Mouse (Mus musculus) common myeloid progenitor, adult 5-6 weeks (primary cell): Measurements from ENCODE around the gene Prpf40b. TPM values are rescaled to one million over a fixed set of nuclear protein-coding genes. Genes with fewer than 3 reads are reported as not detected.

Experiments
- ATAC-seq: replicated peaks from 2 replicates; pipeline ENCODE4 v1.8.0; 2016; ENCODE audit warnings: low read depth, mild to moderate bottlenecking, moderate TSS enrichment, inconsistent platforms; ENCODE audit not compliant: poor library complexity, severe bottlenecking
- total RNA-seq: library from RNA; stranded (forward); fragments of 200-1000, 187-1606 nt; gene quantifications from 2 replicates; pipeline ENCODE4 v1.2.3, GENCODE M21; 2017

The Prpf40b gene
- total RNA-seq, 1 experiment from 2014 or later, result 4.3 TPM

DNA sequence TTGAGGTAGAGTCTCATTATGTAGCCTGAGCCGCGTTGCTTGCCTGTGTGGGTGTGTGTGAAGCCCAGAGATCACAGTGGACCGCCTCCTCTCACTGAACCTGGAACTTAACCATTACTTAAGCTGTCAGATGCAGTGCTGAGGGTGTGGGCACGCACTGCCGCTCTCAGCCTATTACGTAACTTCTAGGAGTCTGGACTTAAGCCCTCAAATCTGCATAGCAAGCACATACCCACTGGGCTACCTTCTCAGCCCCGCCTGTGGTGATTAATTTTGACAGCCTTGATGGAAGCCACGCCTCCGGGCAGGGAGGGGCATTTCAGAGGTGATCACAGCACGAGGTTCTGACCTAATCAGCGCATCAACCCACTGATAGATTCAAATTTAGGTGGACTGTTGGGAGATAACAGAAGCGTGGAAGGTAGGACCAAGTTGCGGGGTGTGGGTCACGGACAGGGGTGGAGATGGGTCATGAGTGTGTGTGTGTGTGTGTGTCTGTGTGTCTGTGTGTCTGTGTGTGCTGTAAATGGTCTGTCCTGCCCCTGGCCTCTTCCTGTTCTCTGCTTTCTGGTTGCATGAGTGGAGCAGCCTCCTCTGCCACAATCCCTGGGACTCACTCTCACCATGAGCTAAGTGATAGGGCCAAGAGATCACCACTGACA lies 10.2 kb upstream of the Prpf40b start:
- ATAC-seq, result peak; percentile 89

DNA sequence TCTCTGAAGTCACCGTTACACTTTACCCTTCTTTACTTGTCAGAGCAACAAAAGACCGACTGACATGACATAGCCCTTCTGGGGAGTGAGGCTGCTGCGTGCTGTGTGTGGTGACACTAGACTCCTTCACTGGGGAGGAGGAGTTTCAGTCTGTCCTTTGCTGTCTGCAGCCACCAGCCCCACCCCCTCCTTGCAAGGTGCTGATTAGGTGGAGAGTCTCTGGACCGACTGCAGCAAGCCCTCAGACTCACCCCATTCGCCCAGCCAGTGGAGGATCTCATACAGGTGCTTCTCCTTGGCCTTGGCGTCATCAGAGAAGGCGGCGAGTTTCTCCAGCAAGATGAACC lies 9.7 kb upstream of the Prpf40b start:
- no peak for ATAC-seq

DNA sequence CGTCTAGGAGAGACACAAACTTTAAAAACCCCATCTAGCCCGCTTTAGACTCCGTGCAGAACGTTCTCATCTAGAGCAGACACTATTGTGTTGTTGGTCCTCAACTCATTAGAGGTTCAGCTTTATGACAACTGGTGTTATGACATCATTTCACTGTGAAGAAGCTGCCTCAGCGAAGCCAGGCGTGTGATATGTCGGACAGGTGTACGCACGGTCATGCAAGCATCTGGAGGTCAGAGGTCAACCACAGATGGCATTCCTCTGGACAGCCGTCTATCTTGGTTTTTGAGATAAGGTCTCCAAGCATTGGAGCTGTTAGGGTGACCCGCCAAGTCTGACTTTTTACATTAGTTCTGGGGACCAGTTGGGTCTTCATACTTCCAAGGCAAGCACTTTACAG lies 4.3 kb upstream of the Prpf40b start:
- no peak for ATAC-seq

DNA sequence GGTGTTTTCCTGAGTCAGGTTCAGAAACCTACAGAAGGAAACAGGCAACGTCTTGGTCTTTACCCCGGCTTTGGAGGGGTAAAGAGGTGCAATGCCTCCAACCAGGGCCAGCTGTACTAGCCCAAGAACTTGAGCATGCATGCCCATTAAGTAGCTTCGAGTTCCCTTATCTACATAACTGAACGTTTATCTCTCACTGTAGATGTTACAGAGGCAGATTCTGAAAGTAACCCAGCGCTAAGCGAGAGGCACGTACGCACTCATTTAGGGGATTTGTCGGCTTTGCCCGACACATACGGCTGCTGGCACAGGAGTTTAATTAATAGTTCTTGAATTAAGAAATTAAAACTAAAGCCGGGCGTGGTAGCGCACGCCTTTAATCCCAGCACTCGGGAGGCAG lies 600 bp upstream of the Prpf40b start:
- 0 out of 2 replicates have a peak, but pooled peaks have one; percentile 23 for ATAC-seq

DNA sequence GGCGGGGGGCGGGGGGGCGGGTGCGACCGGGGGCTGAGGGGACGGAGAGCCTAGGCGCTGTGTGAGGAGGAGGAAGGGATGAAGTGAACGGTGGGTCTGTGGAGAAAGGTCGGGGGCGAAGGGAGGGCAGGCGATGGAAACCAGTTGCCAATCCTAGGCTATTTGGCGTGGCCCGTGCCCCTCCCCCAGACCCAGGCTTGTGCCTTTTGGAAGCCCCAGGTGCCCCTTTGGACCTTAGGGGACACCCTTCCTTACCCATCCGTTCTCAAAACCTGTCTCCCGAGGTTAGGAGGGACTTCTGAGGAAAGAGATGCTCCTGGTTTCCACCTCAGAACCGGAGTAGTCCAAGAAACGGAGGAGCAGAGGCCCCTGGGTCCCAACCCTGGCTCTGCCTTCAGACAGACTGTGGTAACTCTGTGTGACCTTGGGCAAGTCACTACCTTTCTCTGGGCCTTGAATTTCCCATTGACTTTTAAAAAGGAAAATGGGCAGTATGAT lies 646 bp downstream of the Prpf40b start, which contains the start of gene Fam186b:
Gene Fam186b, minus strand, starts transcription at position 405 of the 498 bp plus-strand sequence.
- peak; percentile 24; the same call in 1 of the 2 replicates for ATAC-seq

DNA sequence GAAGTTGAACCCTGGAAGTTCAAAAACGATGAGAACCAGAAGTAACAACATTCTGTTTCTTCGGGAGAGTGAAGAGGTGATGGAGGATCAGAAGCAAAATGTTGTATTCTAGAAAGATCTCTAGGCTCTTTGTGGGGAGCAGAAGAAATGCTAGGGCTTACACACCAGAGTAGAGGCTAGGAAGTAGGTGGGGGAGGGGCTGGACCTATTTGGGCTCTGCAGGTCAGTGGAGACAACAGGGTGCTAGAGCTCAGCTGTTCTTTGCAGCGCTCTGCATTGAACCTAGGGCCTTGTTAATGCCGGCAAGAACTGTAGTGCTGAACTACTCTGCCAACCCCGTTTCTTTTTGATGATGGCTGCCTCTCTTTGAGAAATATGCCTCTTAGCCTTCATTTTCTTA lies 1.3 kb downstream of the Prpf40b start:
- no peak for ATAC-seq

DNA sequence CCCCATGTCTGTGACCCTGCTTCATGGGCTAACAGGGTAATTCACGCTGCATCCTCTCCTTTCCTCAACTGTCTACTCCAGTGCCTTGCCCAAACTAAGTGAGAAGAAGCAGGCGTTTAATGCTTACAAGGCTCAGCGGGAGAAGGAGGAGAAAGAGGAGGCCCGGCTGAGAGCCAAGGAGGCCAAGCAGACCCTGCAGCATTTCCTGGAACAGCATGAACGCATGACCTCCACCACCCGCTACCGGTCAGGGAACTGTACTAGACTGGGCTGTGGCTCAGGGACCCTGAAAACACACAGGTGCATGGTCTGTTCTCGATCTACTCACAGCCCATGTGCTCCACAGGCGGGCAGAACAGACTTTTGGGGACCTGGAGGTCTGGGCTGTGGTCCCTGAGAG lies 12.6 kb downstream of the Prpf40b start:
- no peak for ATAC-seq

DNA sequence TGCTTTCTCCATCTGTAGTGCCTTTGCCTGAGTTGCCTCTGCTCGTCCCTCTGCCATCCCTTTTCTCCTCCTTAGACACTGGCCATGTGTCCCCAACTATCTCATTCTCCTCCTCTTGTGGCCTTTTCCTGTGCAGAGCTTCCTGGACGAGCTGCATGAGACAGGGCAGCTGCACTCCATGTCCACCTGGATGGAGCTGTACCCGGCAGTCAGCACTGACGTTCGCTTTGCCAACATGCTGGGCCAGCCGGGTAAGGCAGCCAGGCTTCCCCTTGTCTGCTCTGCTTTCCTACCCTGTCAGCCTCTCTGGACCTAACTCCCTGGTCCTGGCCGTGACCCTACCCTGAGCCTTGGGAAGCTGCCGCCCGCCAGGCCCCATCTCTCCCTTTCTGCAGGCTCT lies 14.7 kb downstream of the Prpf40b start:
- no peak for ATAC-seq

DNA sequence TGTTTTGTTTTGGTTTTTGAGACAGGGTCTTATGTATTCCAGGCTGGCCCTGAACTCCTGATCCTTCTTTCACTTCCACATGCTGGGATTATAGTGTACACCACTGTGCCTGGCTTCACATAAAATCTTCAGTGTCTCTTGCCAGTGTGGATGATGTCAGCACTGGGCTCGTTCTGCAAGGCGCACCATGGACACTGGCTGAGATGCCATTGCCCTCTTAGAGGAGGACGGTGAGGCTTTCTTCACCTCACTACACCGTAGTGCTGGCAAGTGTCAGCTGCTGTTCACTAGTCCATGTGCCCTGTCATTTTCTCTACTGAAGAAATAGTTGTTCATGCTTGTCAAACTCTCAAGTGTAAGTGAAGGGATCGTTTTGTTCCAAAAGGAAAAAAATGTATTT lies 15.7 kb downstream of the Prpf40b start:
- ATAC-seq, result no peak

DNA sequence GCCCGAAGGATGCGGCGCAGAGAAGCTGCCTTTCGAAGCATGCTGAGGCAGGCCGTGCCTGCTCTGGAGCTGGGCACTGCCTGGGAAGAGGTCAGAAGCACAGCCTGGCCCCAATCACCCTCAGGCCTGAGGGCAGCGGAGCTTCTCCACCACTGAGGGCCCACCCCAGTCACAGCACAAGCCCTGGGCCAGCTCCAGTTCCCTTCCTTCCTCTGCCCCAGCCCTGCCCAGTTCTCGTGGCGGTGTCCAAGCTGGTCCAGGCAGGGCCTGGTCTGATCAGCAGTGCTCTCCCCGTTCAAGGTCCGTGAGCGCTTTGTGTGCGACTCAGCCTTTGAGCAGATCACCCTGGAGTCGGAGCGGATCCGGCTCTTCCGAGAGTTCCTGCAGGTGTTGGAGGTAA lies 20.0 kb downstream of the Prpf40b start:
- ATAC-seq, result no peak

DNA sequence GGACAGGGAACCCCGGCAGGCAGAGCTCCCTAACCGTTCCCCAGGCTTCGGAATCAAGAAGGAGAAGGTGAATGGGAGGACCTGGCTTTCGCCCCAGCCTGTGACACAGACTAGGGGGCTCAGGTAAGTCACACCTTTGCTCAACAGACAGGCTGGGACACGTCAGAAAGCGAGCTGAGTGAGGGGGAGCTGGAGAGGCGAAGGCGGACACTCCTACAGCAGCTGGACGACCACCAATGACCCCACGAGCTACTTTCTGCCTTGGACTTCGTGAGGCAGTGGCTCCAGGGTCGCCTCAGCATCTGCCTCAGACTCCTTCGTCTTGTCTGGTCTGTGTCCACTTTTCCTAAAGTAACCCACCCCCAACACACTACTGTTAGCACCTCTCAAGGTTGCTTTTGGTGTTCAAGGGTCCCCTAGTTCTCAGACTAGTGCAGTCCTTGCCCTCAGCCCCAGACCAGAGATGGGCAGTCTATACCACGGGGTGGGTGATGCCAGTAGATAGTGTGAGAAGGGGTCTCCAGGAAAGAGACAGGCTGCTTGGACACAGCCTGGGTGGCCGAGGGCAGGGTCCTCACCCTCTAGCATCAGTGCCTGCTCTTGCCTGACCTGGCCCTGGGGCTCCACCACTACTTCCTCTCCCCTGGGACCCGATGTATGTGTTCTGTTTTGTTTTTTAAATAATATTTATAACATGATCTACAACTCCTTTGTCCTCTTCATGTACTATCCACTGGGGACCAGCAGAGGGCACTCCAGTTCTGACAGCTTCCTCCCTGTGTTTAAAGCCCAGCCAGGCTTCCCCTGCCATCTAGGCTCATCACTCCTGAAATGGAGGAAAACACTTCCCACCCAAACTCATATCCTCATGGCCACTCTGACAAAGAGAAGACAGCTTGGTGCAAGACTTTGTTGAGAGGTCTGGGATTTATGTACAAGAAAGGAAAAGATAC lies 21.7 kb downstream of the Prpf40b start:
- peak; percentile 86 for ATAC-seq

DNA sequence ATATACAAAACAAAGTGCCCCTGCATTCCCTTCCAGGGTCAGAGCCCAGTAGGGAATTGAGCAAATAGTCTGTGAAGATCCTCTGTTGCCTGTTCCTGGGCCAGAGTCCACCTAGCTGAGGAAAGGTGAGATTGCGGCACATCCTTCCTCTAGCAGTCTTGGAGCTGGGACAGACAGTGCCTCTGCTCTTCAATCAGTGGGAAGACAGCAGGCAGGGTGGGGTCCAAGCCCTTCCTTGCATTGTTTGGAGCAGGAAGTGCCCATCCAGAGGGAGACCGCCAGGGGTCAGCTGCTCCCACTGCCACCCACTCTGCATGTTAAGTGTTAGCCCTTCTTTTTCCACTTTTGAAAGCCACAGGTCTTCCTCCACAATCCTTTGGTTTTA lies 22.4 kb downstream of the Prpf40b start:
- peak; percentile 5; the same call in 1 of the 2 replicates for ATAC-seq

DNA sequence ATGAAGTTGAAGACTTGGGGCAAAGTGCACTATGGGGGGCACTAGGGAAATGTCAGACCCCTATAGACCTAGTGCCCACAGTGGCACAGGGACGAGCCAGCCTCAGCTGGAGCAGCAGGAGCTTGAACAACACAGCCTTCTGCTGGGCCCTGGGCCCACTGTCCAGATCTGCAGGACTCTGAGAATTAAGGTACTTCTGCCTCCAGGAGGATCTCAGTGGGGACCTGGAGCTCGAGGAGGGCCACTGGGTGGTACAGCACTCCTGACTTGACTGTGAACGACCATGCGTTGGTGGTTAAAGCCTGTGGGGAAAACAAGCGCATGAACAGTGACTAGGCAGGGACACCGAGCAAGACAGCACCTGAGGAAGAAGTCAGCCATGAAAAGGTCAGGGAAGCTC lies 23.2 kb downstream of the Prpf40b start:
- ATAC-seq, result no peak

DNA sequence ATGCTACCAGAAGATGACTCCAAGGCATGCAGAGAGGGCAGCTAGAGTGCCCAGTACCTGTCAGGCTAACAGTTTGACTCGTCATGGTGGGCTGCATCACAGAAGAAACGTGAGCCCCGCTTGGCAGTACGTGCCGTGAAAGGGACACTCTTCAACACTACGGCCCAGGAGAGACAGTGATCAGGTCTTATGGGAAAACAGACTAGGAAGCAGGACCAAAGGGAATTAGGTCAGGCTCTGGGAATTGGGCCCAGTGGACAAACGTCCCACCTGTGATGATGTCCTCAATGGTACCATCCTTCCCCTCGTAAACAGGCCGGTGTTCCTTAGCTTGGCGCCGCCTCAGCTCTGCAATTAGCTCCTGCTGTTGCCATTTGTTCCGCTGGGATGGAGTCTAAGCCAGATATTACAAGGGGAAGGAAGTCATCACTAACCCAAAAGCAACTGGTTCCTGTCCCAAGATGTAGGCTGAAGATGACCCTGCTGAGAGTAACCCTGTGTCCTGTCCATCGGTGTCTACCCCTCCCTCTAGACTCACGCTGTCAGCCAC lies 24.0 kb downstream of the Prpf40b start:
- no peak for ATAC-seq

DNA sequence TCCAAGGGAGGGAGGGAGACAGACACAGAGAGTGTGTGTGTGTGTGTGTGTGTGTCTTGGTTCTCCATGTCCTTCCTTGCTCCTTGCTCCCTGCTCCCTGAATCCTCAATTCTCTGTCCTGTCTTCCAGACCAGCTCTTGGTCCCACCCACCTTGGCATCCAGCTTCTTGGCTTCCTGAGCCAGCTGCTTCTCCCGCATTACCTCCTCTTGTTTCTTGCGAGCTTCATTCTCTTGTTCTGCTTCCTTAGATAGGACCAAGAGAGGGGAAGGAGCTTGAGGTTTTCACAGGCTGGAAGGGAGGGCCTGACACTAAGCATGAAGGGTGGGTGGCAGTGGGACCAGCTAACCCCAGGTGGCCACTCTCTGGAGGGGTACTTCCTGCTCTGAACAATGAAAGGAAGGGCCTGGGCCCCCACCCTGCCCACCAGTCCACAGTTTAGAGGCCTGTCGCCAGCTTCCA lies 24.6 kb downstream of the Prpf40b start:
- no peak for ATAC-seq

DNA sequence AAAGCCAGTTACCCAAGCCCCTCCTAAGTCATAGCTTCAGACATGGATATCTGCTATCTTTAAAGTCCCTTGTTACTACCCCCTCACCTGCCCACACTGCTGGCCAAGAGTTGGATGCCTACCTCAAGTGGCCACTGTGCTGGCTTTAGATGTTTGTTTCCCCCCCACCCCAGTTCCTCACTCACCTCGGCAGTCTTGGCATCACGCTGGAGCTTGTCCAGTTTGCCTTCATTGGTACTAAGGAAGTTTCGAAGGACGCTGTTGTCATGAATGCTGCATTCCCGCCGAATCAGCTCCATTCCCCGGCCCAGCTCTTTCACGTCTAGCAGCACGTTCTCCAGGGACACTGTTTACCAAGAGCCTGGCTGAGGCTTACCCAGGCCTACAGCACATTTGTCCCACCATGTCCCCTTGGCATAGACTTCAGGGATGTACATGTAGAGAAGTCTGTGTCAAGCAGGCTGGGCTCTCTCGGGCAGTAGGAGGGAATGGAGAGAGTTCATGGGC lies 25.3 kb downstream of the Prpf40b start:
- ATAC-seq, result no peak

DNA sequence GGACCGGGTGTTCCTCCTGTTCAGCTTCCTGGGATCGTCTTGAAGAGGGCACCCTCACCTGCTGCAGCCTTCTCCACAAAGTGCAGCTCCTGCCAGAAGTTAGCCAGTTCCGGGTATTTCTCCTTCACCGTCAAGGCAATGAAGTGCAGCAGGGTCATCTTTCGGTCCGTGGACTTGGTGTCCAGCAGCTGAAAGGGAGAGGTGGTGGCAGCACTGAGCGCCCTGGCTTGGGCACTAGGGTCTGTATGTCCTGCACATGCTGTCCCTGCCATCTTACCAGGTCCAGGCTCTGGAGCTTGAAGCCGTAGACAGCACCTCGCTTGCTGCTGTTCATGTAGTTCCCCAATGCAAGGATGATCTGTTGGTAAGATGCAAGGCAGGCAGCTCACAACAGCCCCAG lies 26.1 kb downstream of the Prpf40b start:
- no peak for ATAC-seq

DNA sequence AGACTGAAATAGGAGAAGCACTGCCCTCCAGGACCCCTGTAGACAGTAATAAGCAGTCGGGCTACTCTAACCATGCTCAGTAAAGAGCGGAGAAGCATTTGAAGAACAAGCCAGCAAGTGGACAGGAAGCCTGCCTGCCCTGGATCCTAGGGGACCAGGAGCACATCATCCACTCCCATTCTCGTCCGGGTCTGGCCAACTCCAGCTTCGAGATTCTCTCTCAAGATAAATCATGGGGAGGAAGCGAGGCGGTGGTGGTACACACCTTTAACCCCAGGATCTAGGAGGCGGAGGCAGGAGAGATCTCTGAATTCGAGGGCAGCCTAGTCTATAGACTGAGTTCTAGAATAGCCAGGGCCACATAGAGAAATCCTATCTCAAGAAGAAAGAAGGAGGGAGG lies 29.3 kb downstream of the Prpf40b start:
- ATAC-seq, result no peak

DNA sequence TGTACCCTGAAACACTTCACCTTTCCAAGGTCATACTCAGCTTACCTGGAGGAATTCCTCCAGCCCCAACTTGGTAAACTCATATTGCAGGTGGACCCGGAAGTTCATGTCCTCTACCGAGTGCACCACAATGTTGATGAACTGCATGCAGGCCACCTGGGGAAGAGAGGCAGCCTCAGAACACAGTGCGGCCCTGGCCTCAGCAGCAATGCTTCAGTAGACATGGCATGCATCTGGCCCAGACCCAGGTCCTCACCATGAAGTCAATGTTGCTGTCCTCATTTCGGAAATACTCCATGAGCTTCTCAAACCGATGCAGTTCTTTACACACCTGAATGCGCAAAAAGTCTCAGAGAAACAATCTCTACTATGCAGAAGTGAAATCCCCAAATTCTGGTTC lies 30.7 kb downstream of the Prpf40b start:
- no peak for ATAC-seq

DNA sequence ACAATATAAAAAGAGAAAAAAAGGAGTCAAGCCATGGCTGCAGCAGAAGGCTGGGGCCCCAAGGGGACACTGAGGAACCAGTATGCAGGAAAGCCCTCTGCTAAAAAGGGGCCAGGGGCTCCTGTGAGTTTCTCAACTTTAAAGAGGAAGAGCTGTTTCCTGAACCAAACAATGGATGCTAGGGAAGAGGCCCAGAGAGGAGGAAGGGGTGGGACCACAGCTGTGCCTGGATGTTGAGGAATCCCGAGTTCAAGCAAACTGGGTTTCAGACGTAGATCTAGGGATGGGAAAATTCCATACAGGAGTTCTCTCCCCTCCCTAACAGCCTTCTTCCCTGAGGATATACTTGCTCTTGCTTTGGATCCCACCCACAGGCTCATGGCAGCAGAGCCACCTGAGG lies 31.5 kb downstream of the Prpf40b start:
- ATAC-seq, result no peak

DNA sequence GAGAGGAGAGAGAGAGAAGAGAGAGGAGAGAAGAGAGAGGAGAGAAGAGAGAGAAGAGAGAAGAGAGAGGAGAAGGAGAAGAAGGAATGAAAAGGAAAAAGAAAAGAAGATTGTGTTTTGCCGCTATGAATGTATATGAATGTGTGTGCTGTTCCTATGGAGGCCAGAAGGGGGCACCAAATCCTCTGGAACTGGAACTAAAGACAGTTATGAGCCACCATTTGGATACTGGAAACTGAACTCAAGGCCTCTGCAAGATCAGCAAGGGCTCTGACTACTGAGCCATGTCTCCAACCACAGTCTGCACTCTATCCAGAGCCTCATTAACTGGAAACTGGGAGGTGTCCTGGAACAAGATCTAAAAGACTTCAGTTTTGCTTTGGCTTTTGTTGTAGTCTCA lies 32.1 kb downstream of the Prpf40b start:
- ATAC-seq, result peak; percentile 51
